Mouse (Mus musculus): ENCODE data around the gene Prickle2. TPM values are rescaled to one million over a fixed set of nuclear protein-coding genes. Genes with fewer than 3 reads are reported as not detected.

Prickle2 gene
- polyA plus RNA-seq, 1 experiment: 23.6 TPM

DNA sequence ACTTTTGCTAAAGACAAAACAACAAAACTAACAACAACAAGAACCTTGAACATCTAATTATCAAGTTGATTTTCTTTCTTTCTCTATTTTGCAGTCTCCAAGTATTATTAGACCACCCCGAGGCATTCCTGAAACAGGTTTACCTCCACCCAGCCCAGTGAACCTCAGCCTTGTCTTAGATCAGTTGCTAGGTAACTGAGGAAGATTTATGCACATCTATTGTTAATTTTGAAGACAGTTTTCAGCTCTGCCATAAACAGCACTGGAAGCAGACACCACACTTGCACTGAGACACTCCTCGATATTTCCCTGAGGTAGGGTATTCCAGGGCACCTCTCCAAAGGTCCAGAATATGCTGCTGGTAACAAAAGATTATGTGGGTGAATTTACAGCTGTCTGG is 18.4 kb upstream of the Prickle2 start:
- Histone ChIP-seq H3K4me1 (ENCODE audit: control insufficient read depth, insufficient read depth, low read length) (peaks cover 11% of the 10 kb centered on the region), H3K4me3 (replicated peaks; ENCODE audit: extremely low read depth, low read depth, low read length) (no peak overlapping the region)
- 64% methylated on average over 2 of the region's 2 CpGs for WGBS
- DNase-seq: no peak
- TF ChIP-seq POLR2A (IDR thresholded peaks at IDR 0.05; ENCODE audit: borderline replicate concordance, extremely low read depth, low read depth, low read length) (no peak), CTCF (IDR thresholded peaks at IDR 0.05; ENCODE audit: insufficient read depth, low read length) (no peak)

DNA sequence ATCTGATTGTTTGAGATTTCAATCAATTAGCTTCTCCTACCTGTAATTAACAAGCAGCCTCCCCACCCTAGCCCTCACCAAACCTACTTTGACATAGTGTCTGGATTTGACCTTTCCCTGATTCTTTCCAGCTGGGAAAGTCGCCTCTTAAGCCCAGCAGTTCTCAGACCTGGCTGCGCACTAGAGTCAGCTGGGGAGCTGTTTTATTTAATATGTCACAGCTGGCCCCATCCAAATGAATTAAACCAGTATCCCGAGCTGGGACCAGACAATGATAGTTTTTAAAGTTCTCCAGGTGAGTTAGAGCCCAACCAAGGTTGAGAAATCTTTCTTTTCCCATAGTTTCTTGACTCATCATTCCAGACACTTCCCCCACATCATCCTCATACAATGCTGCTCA is 9.9 kb upstream of the Prickle2 start:
- WGBS: 69% methylated on average over 3 of the region's 3 CpGs
- H3K4me1 ChIP-seq (ENCODE audit: control insufficient read depth, insufficient read depth, low read length): no peaks in the 10 kb centered on the region
- H3K4me3 ChIP-seq (replicated peaks; ENCODE audit: extremely low read depth, low read depth, low read length): no peak overlapping the region
- no peak for TF ChIP-seq CTCF (IDR thresholded peaks at IDR 0.05; ENCODE audit: insufficient read depth, low read length)
- TF ChIP-seq POLR2A (IDR thresholded peaks at IDR 0.05; ENCODE audit: borderline replicate concordance, extremely low read depth, low read depth, low read length): no peak
- DNase-seq: no peak

DNA sequence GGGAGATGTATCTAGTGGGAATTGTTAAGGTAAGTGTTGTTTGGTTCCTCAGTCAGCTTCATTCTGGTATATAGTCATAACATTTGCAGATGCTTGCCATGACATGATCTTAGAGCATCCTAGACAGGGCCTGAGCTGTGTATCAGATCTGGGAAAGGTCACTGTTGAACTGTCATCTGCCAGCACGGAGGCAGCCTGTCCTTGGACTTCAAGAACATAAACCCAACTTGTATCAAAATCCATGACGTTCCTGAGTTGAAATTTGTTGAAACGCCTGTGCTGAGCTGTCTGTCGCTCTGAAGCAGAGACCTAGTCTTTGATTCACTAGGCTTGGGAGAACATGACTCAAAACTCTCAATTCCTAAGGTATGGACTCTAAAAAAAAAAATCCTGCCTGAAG is 8.8 kb upstream of the Prickle2 start:
- H3K4me1 ChIP-seq (ENCODE audit: control insufficient read depth, insufficient read depth, low read length): no peaks in the 10 kb centered on the region
- TF ChIP-seq CTCF (IDR thresholded peaks at IDR 0.05; ENCODE audit: insufficient read depth, low read length): no peak
- TF ChIP-seq POLR2A (IDR thresholded peaks at IDR 0.05; ENCODE audit: borderline replicate concordance, extremely low read depth, low read depth, low read length): no peak
- H3K4me3 ChIP-seq (replicated peaks; ENCODE audit: extremely low read depth, low read depth, low read length): no peak overlapping the region
- WGBS: 90% methylated on average over 4 of the region's 4 CpGs
- DNase-seq: no peak

DNA sequence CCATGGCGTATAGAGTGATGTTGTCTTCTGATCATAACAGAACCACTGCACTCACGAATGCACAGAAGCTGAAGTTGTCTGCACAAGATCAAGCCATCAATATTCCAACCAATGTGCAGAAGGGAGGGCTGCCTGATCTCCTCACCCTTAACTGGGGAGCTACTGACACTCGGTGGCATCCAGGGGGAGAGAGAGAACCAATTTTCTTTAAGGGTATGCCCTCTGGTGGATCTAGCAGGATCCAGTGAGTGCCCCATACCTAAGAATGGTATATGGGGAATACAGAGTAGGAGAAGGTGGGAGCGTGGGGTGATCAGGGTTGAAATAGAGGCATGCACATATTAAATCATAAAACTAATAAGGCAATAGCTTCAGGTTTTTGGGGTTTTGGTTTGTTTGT is 2.2 kb upstream of the Prickle2 start:
- no peak for DNase-seq
- 63% methylated on average over 4 of the region's 4 CpGs for WGBS
- Histone ChIP-seq H3K4me3 (replicated peaks; ENCODE audit: extremely low read depth, low read depth, low read length) (no peak overlapping the region), H3K4me1 (ENCODE audit: control insufficient read depth, insufficient read depth, low read length) (peaks cover under 1% of the 10 kb centered on the region; the same call in 1 of the 2 replicates)
- TF ChIP-seq POLR2A (IDR thresholded peaks at IDR 0.05; ENCODE audit: borderline replicate concordance, extremely low read depth, low read depth, low read length) (no peak), CTCF (IDR thresholded peaks at IDR 0.05; ENCODE audit: insufficient read depth, low read length) (0 out of 2 replicates have a peak, but pooled peaks have one; percentile 14)

DNA sequence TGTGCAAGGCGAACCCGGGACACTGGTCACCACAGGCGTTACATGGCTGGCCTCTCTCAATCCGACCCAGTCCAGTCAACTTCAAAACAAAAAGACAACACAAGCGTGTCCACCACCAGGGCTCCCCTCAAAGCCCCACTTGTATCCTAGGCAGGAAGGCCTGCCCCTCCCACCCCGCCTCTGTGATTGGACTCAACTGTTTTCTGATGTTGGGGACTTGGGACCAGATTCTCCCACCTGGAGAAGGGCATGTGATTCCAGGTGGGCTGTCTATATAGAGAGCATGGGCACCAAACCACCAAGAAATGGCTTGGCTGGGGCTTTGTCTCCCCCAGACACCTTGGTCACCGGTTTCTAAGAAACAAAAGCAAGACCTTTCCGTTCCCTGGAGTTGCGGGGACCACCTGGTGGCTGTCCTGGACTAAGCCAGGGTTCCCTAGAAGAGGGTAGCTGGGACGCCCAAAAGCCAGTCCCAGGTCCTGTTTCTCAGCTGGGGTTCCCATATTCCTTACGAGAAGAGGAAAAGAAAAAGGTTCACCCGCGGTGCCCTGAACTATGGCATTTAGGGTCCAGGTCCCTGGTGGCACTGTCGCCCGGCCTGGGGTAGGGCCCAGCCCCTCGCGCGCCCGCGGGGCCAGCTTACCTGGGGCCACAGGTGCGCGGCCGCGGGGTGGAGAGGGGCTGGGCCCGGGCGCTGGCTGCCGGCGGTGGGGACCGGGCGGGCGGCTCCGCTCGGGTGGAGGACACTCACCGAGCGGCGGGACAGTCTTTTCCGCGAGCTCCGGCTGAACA is 406 bp downstream of the Prickle2 start:
- TF ChIP-seq CTCF (IDR thresholded peaks at IDR 0.05; ENCODE audit: insufficient read depth, low read length) (no peak), POLR2A (IDR thresholded peaks at IDR 0.05; ENCODE audit: borderline replicate concordance, extremely low read depth, low read depth, low read length) (no peak)
- H3K4me1 ChIP-seq (ENCODE audit: control insufficient read depth, insufficient read depth, low read length): peaks cover 5% of the 10 kb centered on the region; the same call in 1 of the 2 replicates
- peak; percentile 21 for DNase-seq
- 3% methylated on average over 34 of the region's 39 CpGs for WGBS
- H3K4me3 ChIP-seq (replicated peaks; ENCODE audit: extremely low read depth, low read depth, low read length): peak overlapping the region; percentile 61

DNA sequence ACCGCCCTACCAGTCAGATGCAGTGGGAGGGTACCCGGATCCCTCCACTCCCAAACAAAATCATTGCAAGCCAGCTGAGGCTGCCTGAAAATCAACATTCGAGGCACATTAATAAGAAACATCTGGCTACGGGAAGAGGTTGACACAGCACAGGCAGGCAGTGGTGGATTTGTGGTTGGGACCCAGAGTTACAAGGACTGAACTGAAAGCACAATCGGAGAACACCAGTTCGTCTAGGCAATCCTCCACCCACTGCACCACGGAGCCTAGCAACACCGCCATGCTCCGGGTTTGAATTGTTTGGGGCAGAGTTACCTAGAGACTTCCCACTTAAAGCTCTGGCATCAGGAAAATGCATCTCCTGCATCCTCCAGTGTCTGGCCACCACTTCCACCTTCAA is 1.1 kb downstream of the Prickle2 start:
- 15% methylated on average over 9 of the region's 9 CpGs for WGBS
- TF ChIP-seq POLR2A (IDR thresholded peaks at IDR 0.05; ENCODE audit: borderline replicate concordance, extremely low read depth, low read depth, low read length) (no peak), CTCF (IDR thresholded peaks at IDR 0.05; ENCODE audit: insufficient read depth, low read length) (no peak)
- Histone ChIP-seq H3K4me1 (ENCODE audit: control insufficient read depth, insufficient read depth, low read length) (peaks cover 5% of the 10 kb centered on the region; the same call in 1 of the 2 replicates), H3K4me3 (replicated peaks; ENCODE audit: extremely low read depth, low read depth, low read length) (peak overlapping the region; percentile 61)
- peak; percentile 16 for DNase-seq

DNA sequence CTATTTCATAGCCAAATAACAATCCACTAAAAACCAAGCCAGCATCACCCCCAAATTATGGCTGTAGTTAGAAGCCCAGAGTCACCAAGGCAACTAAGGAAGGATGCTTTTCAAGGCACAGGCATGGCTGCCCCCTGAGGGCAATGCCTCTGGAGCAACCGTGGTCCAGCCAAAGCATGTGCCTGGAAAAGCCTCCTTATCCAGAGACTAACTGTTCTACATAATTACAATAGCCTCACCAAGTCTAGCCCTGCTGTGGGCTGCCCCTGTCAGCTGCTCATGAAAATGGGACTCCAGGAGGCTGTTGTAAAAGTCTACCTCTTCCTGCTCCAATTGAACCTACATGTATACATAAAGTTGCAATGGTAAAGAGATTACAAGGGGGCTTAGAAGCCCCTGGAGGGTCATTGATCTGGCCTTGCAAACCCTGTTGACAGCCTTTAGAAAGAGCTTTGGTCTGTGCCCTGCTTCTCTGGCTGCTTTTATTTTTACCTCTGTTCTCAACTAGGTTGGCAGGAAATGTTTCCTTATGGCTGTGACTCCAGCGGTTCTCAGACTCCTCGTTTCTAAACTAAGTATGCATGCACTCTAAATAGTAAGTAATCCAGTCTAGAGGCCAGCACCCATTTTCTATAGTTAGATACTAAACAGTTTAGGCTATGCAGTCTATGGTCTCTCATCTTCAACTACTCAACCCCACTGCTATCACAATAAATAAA is 6.3 kb downstream of the Prickle2 start:
- WGBS: 55% methylated on average over 3 of the region's 3 CpGs
- H3K4me3 ChIP-seq (replicated peaks; ENCODE audit: extremely low read depth, low read depth, low read length): no peak overlapping the region
- TF ChIP-seq POLR2A (IDR thresholded peaks at IDR 0.05; ENCODE audit: borderline replicate concordance, extremely low read depth, low read depth, low read length): no peak
- TF ChIP-seq CTCF (IDR thresholded peaks at IDR 0.05; ENCODE audit: insufficient read depth, low read length): no peak
- H3K4me1 ChIP-seq (ENCODE audit: control insufficient read depth, insufficient read depth, low read length): peaks cover 5% of the 10 kb centered on the region; the same call in 1 of the 2 replicates
- DNase-seq: no peak

DNA sequence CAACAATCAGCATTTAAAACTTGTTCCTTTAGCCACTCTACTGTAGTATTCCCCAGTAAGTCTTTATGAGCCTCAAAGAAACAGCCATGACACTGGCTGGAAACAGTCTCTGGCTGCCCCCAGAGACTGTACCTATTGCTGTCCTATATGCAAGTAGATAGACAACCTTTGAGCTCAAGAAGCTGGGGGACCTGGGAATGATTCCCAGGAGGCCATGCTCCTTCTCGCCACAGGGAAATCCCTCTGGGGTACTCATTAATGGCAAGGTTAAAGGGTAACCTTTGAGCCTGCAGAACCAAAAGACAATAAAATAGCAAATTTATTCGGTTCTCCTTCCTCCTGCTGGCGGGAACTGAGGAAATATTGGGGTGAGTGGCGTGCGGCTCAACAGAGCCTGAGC is 8.1 kb downstream of the Prickle2 start:
- DNase-seq: no peak
- WGBS: 90% methylated on average over 5 of the region's 5 CpGs
- Histone ChIP-seq H3K4me1 (ENCODE audit: control insufficient read depth, insufficient read depth, low read length) (peaks cover 2% of the 10 kb centered on the region; the same call in 1 of the 2 replicates), H3K4me3 (replicated peaks; ENCODE audit: extremely low read depth, low read depth, low read length) (no peak overlapping the region)
- TF ChIP-seq POLR2A (IDR thresholded peaks at IDR 0.05; ENCODE audit: borderline replicate concordance, extremely low read depth, low read depth, low read length) (no peak), CTCF (IDR thresholded peaks at IDR 0.05; ENCODE audit: insufficient read depth, low read length) (no peak)

DNA sequence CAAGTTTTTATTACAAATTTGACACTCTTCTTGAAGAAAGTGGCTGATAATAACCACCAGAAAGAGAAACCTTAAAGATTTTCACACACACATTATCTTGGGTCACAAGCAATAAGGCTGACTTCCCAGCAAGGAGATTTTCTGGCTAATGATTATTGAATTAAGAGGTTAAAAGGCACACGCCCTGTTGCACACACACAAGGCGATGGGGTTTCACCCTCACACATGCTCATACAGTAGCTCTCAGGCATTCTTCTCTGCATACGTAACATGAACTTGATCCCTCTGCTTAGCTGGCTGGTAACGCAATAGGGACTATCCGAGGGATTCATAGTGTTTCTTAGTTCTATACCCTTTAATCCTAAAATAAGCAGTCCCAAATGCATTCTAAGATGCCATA is 18.6 kb downstream of the Prickle2 start:
- H3K4me3 ChIP-seq (replicated peaks; ENCODE audit: extremely low read depth, low read depth, low read length): no peak overlapping the region
- 78% methylated on average over 5 of the region's 5 CpGs for WGBS
- no peak for DNase-seq
- TF ChIP-seq CTCF (IDR thresholded peaks at IDR 0.05; ENCODE audit: insufficient read depth, low read length): no peak
- TF ChIP-seq POLR2A (IDR thresholded peaks at IDR 0.05; ENCODE audit: borderline replicate concordance, extremely low read depth, low read depth, low read length): no peak
- no peaks in the 10 kb centered on the region; the same call in 1 of the 2 replicates for H3K4me1 ChIP-seq (ENCODE audit: control insufficient read depth, insufficient read depth, low read length)

All from lung, adult 2 months (tissue).